Mouse (Mus musculus): ENCODE measurements at regions not wholly inside any gene's neighbourhood (a gene's known extent, or its start where the extent isn't known, plus 50 kb on each side); places are given as distances from the start of the nearest gene placed in this dataset.

DNA sequence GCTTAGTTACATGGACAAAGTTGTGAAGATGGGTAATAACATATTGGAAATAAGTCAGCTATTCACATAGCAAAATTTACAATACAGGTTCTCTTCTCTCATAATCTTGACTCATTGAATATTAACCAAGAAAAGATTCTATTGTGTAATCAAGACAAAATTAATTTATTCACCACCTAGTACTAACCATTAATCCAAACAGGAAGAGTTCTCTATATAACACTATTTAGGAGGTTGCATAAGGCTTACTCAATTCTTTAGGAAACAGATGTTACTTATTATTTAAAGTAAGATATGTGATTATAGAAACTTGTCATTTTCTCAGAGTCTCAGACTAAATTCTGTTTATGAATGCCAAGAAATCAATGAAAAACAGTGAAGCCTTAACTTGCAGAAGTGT, 600.4 kb upstream of the Tusc1 start:
- no peak for DNase-seq

DNA sequence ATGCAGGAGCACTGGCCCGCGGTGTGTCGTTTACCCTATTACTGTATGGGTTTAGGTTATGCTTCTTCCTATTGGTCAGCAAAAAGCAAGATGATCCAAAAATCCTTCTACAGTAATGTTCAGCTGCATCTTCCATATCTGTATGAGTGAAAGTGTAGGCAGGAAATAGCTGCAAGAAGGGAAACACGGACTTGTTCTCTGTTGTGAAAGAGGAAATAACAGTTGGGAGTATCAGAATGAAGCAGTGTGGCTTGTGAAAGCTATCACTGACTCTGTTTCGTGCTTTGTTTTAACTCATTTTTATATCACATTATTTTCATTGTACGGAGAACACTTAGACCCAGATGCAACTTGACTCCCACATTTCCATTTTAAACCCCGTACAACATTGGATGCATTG, 591.8 kb upstream of the Tusc1 start:
- no peak for DNase-seq

DNA sequence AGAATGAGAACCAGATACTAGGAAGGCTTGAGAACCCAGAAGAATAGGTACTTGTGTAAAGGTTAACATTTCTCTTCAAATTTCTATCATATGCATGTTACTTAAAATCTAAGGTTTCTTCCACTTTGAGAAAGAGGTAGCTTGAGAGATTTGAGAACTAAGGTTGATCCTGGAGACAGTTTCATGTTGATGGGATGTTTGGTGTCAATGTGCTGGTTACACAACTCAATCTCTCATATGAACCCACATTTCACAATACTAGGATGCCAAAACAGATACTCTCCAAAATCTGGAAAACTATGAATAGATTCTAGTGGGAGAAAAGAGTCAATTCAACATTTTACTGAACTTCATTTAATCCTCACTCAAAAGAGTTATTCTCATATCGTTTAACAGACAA, 589.1 kb upstream of the Tusc1 start:
- no peak for DNase-seq

DNA sequence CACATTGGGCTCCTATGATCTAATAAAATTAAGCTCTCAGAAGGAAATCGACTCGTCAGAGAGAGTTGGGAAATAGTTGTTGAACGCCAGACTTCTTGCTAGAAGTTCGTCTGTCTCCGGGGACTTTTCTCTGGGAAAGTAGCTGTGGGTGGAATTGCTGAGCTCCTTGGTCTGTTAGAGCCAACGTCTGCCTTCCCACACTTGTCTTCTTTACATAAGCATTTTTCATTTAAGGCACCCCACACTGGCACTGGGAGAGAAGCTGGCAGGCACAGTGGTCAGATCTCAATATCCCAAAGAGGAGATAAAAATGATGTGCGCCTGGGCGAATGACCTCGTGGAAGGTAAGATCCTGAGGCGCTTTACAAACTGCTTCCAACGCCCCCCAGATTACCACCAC, 551.3 kb upstream of the Tusc1 start:
- DNase-seq: peak in 1 of 2 experiments; percentile 4

DNA sequence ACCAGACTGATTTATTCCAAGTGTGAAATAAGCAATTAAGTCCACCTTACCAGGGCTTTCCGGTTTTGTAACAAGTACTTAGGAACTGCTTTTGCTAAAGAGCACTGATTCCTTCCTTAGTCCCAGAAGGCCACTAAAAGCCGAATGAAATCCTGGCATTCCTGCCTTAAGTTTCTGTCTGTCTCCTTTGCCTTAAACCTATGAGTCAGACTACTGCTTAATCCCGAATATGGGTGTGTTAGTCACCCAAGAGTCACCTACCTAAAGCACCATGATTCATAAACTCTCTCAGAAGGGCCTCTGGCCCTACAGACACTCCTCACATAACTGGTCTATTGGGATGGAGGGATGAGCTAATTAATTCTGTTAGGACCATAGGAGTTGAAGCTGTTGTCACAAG, 546.0 kb upstream of the Tusc1 start:
- DNase-seq: no peak

DNA sequence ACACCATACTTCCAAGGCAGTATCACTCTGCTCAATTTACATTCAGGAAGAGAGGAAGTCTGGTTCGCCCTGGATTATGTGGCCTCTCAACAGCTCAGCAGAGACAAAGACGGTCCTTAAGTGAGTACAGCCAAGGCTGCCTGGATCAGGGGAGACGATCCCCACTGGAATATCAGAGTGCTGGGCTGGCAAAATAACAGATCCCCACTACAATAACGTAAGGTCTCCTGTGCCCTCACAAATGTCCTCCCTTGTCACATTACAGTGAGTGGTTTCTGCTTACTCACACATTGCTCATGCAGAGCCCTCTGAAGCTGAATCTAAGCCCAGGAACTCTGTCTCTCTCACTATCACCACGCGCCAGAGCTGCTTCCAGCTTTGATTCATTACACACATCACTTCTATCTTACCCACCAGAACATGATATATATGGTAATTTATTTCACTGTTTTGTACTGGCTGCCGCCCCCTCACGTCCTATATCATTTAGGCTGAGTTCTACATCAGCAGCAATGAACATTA, 544.1 kb upstream of the Tusc1 start:
- no peak for DNase-seq

DNA sequence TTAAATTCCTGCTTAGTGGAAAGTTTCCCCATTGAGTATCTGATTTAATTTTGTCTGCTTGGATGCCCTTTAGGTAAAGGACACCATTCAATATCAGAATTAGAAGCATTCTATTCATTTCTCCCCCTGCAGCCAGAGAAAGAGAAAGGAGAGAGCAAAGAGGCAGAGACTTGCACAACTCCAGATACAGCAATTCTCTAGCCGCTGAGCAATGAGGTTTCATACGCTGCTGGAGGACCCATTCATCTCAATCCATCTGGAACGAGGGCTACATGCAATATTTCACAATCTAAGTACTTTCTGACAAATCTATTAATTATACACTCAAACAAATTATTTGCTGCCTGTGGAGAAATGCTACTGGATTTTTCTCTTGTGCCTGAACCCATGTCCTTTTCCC, 538.0 kb upstream of the Tusc1 start:
- DNase-seq: no peak

DNA sequence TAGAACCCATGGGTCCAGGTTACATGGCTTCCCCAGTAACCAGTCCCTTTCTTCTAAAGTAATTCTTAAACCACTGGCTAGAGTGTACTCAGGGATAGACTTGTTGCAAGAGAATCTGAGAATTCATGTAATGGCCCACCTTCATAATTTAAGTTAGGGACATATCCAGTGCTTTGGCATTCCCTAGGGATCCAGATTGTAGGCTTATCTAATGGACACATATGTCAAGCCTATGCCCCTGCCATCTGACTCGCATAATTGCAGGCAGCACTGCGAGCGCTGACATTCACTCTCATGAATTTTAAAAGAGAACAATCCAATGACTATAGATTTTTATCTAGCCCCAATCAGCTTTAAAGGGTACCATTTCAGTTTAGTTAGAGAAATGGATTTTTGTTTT, 518.1 kb upstream of the Tusc1 start:
- no peak for DNase-seq

DNA sequence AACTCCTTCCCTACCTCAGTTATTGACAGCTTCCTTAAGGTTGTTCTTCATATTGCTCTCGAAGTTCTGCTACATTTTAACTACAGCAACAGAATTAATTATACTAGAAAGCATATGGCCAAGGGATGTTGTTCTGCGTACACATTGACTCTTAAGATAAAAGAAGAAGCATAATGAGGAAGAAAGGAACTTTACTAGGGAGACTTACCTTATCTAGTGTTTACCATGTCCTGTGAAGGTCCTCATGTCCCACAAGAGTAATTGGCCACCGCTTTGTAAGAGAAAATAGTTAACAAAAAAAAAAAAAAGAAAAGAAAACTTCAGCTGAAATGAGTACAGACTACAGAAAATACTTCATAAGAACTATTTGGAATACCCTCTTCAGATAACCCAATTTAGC, 513.9 kb upstream of the Tusc1 start:
- no peak for DNase-seq

DNA sequence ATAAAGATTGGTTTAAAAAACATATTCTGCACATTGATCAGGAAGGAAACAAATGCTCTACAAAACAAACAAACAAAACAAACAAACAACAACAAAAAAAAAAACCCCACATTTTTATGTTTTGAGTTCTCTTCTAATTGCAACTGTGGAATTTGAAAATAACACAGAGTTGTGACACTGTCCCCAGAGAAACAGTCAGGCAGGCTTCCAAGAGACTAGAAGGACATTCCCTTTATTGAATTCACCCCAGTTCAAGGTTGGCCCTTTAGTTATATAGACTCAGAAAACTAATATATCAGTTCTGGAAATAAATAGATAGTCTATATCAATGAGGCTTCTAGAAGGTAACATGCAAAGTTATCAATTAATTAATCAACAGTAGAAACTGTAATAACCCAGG, 495.4 kb upstream of the Tusc1 start:
- DNase-seq: no peak

DNA sequence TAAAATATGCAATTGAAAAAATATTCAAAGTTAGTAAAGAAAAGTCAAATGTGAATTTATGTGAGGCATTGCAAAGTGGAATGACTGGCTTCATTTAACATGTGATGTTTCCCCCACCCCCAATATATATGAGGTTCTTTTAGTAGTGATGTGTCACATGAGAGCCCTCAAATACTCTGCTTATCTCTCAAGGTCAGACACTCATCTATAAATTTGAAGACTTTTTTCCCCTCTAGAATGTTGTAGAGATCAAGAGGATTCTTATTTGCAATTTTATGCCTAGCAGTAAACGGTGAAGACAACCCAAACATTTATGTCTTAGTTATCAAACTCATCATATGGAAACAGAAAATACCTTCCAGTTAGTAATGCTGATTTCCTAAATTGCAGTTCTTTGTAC, 457.8 kb upstream of the Tusc1 start:
- DNase-seq: no peak

DNA sequence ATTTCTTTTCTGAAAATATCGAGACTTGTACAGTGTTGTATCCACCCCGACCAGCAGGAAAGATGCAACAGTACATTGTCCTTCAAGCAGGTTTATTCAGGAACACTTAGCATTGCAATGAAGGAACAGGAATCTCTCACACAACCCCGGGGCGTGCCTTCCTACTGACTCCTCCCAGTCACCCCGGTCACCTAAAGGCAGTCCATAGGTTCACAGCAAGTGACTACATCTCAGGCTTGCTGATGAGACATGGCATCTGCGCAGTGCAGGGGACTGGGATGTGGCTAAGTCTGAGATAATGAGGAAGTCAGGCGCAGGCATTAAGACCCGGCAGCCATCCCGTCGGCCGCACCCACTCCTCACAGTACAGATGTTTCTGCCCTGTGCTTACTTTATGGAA, 454.8 kb upstream of the Tusc1 start:
- DNase-seq: no peak

DNA sequence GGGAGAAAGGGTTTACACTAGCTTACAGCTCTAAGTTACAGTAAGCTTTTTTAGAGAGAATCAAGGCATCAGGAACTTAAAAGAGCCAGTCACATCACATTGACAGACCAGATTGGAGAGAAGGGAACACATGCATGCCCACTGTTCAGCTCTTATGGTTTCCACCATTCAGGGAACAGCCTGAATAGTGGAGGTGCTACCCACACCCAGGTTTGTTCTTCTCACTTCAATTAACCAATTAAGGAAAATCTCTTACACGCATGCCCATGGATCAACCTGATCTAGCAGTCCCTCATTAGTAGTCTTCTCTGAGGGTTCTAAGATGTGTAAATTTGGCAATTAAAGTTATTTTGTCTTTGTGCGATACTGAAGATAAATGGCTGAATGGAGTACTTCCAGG, 419.2 kb upstream of the Tusc1 start:
- DNase-seq: no peak

DNA sequence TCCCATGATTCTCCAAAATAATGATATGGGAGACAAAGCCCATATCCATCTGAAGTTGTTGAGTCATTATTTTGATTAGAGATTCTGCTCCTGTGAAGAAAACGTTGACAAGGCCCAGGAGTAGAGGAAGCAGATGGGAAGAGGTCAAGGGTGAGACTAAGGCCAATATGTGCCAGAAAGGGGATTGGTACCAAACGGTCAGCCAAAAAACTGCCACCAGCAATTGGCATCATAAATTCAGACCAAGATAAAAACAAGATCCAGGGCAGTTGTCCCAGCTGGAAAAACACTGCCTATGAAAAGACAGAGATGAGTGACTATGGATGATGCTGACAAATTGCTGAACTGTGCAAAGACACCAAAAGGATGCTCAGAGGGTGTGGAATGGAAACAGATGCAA, 411.0 kb upstream of the Tusc1 start:
- DNase-seq: no peak

DNA sequence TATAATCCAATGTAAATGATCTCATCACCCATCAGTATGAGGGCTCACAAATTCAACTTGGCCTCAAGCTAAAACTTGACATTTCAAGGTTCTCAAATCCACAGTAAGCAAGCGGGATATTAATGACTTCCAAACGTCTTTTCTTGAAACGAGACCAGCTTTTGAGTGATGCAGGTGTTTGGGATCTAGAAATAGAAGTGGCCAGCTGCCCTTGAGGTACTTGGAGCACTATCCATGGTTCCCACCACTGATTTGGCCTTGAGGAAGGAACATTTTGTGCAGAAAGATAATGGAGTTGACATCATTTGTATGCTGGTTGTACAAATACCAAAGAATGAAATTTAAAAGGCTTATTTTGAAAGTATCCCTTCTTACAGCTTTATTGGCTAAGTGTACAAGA, 378.4 kb upstream of the Tusc1 start:
- peak; percentile 16 to 67 for DNase-seq

DNA sequence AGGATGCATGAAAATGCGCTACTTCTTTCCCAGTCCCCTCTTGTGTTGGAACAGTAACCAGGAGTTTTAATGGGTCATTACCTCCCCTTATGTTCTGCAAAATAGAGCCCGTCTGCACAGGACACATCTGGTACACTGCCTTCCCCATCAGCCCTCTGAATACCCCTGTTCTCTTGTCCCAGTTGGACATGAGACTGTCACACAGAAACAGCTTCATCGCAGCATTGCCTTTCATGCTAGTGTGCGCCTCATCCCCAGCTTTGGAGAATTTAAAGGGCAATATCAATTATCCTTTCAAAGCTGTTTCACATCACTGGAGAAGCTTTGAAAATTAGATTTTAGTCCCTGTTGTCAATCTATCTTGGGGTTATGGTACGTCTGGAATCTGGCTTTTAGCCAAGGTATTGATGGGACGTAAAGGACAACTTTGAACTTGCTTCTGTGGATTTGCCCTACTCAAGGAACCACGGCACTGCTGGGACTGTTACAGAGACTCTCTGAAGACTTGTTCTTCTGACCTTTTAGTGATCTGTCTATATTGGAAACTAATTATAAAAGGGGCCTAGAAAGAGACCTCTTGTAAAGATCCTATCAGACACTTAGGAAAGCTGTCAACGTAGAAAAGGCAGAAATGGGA, 341.2 kb upstream of the Tusc1 start:
- no peak for DNase-seq

DNA sequence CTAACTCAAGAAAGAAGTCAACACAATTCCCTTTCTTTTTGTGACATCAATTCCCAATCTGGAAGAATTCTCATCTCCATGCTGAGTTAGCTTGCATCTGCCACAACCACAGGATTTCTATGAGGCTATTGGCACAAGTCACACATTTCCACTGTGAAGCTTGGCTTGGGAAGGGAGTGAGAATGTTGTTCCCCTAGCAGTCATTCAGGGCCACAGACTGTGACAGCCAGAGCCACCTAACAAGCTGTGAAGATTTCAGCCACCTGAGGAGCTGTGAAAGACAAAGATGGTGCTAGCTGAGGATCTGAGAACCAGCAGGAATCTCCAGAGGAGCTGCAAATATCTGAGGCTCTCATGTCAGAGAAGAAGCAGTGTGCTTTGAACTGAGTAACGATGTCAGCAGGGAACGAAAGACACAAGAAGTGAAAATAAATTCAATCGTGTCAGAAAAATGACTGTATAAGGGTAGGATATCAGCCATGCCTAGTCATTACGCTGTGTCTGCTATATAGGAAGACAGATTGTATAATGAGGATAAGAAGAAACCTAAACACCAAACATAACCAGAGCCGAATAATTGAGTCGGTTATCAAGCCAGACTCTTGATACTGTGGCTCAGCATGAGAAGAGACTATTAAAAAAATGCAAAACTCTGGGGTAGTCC, 340.6 kb upstream of the Tusc1 start:
- DNase-seq: no peak

DNA sequence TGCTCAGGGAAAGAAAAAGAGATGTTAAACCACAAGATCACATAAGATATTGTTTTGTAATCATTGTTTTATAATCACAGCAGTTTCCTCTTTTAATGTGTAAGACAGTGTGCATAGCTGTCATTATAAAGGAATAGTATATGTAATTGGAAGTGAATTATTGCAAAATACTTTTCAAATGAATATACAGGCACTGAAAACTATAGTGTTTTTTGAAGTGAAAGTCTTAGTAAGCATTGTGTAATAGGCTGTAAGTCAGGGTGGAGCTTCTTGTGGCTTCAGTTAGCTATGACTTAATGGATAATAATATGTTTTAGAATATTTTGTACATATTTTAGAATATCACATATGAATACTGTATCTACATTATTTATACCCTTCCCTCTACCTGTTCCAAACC, 333.7 kb upstream of the Tusc1 start:
- no peak for DNase-seq

DNA sequence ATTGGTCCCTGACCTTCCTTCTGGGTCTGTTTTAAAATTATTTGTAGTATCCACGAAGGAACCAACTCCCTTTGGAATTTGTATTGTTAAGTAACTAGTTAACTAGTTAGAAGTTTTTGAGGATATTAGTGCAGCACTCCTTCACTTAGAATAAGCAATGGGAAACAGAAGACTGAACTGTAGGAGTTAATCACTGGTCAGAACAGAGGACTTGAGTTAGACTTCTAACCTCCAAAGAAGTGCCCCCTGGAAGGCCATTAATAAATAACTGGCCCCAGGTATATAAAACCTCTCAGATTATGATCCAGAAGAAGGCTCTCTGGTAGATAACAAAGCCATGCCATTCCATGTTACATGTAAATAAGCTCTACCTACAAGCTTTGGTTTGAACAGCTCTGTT, 329.0 kb upstream of the Tusc1 start:
- DNase-seq: no peak

DNA sequence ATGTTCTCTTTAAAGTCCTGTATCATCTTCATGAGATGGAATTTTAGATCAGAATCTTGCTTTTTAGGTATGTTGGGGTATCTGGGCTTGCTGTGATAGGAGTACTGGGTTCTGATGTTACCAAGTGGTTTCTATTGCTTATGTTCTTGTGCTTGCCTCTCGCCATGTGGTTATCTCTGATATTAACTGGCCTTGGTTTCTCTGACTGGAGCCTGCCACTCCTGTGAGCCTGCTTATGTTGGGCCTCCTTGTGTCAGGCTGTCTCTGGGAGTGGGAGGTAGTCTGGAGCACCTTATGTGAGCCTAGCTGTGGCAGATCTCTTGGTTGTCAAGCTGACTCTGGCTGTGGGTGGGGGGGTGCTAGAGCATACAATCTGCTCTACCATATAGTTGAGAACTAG, 302.9 kb upstream of the Tusc1 start:
- DNase-seq: no peak

DNA sequence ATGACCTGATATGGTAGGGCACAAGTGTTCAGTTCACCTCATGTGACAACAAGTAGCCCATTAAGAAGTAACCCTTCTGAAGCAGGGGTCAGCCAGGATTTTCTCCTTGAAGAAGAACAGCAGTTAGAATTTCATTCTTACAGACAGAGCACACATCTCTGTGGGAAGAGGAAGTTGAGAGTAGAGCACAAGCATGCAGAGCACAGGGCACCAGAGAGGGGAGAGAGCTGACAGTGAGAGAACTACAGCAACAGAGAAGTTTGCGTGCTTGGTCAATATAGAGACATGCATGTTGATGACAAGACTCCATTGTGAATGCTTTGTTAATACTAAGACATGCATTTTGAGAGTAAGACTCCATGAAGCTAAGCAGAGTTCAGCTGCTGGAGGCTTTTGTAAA, 263.2 kb upstream of the Tusc1 start:
- DNase-seq: no peak

DNA sequence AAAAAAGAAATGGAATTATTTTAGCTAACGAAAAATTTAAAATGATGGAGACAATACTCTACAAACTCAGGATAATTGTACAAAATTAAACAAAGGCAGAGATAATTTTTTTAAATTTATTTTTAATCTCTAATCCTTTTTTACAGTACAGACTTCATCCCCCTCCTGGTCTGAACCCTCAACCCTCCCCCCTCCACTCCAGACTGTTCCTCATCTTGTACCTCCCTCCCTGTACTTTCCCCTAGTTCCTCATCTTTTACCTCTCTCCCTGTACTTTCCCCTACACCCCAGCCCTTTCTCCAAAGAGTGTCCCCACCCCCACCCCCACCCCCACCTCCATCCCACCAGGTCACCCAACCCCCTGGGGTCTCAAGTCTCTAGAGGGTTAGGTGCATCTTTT, 249.0 kb upstream of the Tusc1 start:
- DNase-seq: no peak

DNA sequence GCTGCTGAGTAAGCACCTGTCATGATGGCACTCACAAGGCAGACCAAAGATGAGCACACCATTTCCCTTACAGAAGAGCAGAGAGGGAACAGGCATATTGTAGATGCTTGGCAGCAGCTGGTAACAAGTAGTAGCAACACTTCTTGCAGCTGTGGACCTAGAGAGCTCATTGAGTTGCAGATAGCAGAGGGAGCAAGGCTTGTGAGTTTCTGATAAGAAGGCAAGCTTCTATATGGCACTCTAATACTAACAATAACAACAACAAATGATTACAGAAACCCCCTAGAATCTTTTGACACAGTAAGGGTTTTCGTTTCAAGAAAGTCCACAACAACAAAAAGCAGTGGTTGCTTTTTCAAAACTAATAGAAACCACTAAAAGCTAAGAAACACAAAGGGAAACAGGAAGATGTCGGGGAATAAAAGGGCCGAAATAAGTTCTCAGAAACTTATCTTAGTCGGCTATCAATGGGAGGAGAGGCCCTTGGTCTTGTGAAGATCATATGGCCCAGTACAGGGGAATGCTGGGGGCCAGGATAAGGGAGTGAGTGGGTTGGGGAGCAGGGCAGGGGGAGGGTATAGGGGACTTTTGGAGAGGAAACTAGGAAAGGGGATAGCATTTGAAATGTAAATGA, 248.5 kb upstream of the Tusc1 start:
- no peak for DNase-seq

DNA sequence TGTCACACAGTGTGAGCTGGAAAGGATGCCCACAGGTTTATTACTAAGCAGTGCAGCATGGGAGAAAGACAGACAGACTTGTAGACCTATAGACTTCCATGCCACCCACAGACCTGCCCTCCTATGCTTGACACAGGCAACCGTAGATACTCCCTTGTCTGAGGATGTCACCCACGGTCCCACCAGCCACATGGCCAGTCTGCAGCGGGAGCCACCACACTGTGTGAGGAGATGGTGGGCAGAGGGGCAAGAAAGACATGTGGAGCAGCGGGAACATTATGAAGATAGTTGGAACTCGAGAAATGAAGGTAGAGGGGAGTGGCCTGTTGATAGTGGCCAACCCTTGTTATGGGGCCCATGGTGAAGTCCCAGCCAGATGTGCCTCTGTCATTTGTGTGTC, 244.0 kb upstream of the Tusc1 start:
- no peak for DNase-seq
